Mouse (Mus musculus) spleen, adult 2 months (tissue): ENCODE measurements around the gene Ndufa6. TPM values are rescaled to one million over a fixed set of nuclear protein-coding genes. Genes with fewer than 3 reads are reported as not detected.
A peak's percentile ranks its signal among the peaks of the same experiment; 100 is the strongest.
"Not testable (repeated sequence)": the region's sequence is repeated elsewhere in the genome, so short reads cannot be mapped to it uniquely, and the experiment has no call there.

Experiments used
- DNase-seq, 2 experiments: peaks; one replicate each; pipeline versions ENCODE4 v3.0.0 to v3.0.0-alpha.2; 2012 to 2021; ENCODE audit warnings: low spot score in 2 of 2, low read depth in 1 of 2
- H3K27ac ChIP-seq: fragments of 200-500 bp; 2 replicates; pipeline ENCODE4 v1.5.1; 2012; ENCODE audit warnings: low read length, inconsistent platforms; ENCODE audit not compliant: insufficient read depth
- H3K27me3 ChIP-seq: fragments of 200-500 bp; 2 replicates; pipeline ENCODE4 v1.6.1; 2012; ENCODE audit warnings: mild to moderate bottlenecking, moderate library complexity, low read length, inconsistent platforms; ENCODE audit not compliant: control insufficient read depth, insufficient read depth
- H3K36me3 ChIP-seq: fragments of 200-500 bp; 2 replicates; pipeline ENCODE4 v1.6.1; 2012; ENCODE audit warnings: mild to moderate bottlenecking, low read length, inconsistent platforms; ENCODE audit not compliant: control insufficient read depth, insufficient read depth
- H3K4me1 ChIP-seq: fragments of 200-500 bp; 2 replicates; pipeline ENCODE4 v1.6.1; 2011; ENCODE audit warnings: inconsistent platforms; ENCODE audit not compliant: control insufficient read depth, insufficient read depth, insufficient read length
- H3K4me3 ChIP-seq: fragments of 200-500 bp; 2 replicates; pipeline ENCODE4 v1.5.1; 2011; ENCODE audit warnings: mild to moderate bottlenecking, inconsistent platforms; ENCODE audit not compliant: insufficient read depth, insufficient read length; ENCODE audit errors: extremely low read depth
- CTCF ChIP-seq: fragments of 200-500 bp; IDR thresholded peaks from 2 replicates; pipeline ENCODE4 v1.5.1; 2011; ENCODE audit warnings: mild to moderate bottlenecking, inconsistent platforms; ENCODE audit not compliant: insufficient read depth, insufficient read length, insufficient replicate concordance; ENCODE audit errors: extremely low read depth
- POLR2A ChIP-seq: fragments of 200-500 bp; IDR thresholded peaks from 2 replicates; pipeline ENCODE4 v1.6.1; 2011; ENCODE audit warnings: low read depth, low read length, inconsistent platforms
- WGBS: fragments of 180-500 bp; shearing (Covaris S2); methylation state at CpG from one replicate; pipeline ENCODE4 v1.1.7; 2018; 5-methylcytosine and 5-hydroxymethylcytosine counted together
- polyA plus RNA-seq: library from polyadenylated mRNA; depleted of rRNA; stranded (reverse); fragments of >200 nt; gene quantifications from 2 replicates; pipeline ENCODE4 v1.2.3, GENCODE M21; 2012; rRNA removed

Gene Ndufa6
- polyA plus RNA-seq = 95.8 and 162 TPM in 2 replicates

DNA sequence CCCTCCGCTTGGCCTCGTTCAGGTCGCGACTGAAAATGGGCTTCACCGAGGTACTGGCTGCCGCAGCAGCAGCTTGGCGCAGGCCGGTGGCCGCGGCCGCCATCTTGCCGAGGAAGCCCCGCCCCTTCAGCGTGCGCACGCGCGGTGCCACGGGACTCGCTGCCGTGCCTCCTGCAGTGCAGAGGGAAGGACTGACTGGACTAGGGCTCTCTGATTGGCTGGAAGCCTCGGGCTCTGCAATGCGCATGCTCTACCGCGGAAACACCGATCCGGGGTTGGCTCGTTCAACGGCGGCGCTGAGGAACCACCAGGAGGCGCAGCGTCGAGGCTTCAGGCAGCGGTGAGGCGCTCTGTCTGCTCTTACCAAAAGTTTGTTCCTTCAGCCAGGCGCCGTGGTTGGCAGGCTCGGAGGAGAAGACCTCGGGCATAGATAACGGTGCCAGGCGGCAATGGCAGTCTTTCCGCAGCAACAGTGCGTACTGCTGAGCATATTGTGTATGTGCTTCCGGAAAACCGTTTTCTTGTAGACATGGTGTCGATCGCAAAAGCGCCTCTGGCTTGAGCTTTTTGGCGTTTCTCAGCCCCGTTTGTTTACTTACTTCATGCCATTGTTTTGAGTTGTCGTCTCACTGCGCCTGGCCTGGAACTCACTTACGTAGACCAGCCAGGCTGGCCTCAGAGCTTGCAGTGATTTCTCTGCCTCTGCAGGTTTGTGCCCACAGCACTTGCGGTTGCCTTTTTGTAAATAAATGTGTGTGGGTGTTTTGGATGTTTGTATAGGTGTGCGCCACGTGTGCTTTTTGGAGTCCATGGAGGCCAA lies at the start of gene Ndufa6:
Gene Ndufa6 (minus strand): TSS at position 197 of the 820 bp plus-strand sequence.
- no peaks in the 10 kb centered on the region for H3K27me3 ChIP-seq
- TF ChIP-seq POLR2A (peak; percentile 94), CTCF (peak; percentile 93)
- H3K36me3 ChIP-seq = peaks cover 6% of the 10 kb centered on the region
- H3K4me3 ChIP-seq = peak within 1 kb of the TSS; percentile 85
- DNase-seq = peak; percentile 96 to 97
- H3K27ac ChIP-seq = peak within 1 kb of the TSS; percentile 86
- WGBS = 1% methylated on average over 57 of the region's 57 CpGs
- H3K4me1 ChIP-seq = peaks cover 6% of the 10 kb centered on the region; the same call in 1 of the 2 replicates

DNA sequence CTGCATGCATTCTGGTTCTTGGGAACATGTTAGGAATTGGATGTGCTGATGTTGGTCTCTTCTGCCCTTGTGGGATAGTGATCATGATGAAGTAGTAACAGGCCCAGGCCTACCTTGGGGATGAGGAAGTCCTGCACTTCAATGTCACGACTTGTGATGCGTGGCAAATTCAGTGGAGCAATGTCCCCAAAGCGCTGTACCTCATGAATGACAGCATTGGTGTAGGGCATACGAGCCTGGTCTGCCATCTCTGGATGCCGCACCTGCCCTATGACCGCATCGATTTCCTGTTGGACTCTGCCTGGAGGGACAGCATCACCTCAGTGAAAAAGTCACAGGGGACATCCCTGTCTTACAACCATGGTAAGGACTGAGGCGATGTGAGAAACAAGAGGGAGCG lies 49.5 kb upstream of the Ndufa6 start:
- H3K4me1 ChIP-seq = no peaks in the 10 kb centered on the region
- WGBS = 88% methylated on average over 9 of the region's 9 CpGs
- H3K36me3 ChIP-seq = no peaks in the 10 kb centered on the region
- no peaks in the 10 kb centered on the region for H3K27me3 ChIP-seq
- no peak for DNase-seq
- TF ChIP-seq CTCF (no peak), POLR2A (no peak)
- H3K4me3 ChIP-seq = no peak overlapping the region
- H3K27ac ChIP-seq = no peak overlapping the region

DNA sequence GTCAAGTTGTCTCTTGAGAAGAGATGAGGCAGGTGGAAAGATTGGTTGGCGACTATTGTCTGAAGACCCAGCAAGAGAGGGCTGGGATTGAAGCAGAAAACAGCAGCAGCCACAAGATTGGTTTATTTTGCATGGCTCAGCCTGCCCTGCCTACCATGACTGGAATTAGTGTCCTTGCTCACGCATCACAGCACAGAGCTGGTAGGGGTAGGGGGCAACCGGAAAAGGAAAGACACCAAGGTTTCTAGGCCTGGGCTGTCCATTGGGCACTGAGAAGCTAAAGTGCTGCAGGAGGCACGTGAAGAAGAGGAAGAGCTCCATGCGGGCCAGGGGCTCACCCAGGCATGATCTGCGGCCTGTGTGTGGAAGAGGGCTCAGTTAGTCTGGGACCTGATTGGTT lies 48.6 kb upstream of the Ndufa6 start:
- Histone ChIP-seq H3K36me3 (no peaks in the 10 kb centered on the region), H3K4me3 (no peak overlapping the region), H3K27me3 (no peaks in the 10 kb centered on the region), H3K27ac (no peak overlapping the region), H3K4me1 (no peaks in the 10 kb centered on the region)
- TF ChIP-seq CTCF = no peak
- TF ChIP-seq POLR2A = no peak
- no peak for DNase-seq
- 85% methylated on average over 6 of the region's 6 CpGs for WGBS

DNA sequence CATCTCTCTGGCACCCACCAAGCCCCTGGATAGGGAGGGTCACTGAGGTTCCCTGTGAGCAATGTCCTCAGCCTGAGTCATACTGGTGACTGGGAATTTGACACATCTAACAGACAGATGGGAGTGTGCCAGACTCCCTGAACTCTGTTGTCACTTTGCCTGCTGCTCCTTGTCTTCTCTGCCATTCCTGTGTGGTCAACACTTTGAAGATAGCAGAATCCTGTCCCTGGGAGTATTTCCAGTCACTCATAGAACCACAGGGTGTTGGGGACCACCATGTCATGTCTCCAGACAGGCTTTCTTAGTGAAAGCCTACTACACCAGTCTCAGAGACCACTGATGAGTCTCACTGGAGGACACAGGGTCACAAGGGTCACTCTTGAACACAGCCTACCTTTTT lies 48.0 kb upstream of the Ndufa6 start:
- no peak for TF ChIP-seq CTCF
- TF ChIP-seq POLR2A = no peak
- no peak overlapping the region for H3K27ac ChIP-seq
- no peak overlapping the region for H3K4me3 ChIP-seq
- no peaks in the 10 kb centered on the region for H3K36me3 ChIP-seq
- H3K4me1 ChIP-seq = no peaks in the 10 kb centered on the region
- no peak for DNase-seq
- H3K27me3 ChIP-seq = no peaks in the 10 kb centered on the region

DNA sequence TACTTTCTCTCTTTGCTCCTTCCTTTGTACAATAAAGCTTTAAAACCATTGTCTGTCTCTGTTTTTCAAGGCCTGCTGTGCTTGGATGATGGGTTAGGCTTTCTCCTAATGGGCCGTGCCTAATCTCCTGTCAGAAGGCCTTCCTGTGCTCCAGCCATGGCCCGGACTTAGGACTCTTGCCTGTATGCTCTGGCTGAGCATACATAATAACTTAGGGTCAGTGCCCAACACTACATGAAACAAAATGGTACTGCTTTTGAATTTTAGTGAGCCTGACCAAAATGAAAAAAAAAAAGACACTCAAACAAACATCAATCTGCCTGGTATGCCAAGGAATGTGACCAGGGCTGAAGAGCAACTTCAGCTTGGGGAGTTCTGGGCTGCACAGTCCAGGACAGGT lies 47.4 kb upstream of the Ndufa6 start:
- TF ChIP-seq CTCF (no peak), POLR2A (no peak)
- Histone ChIP-seq H3K4me1 (no peaks in the 10 kb centered on the region), H3K27me3 (no peaks in the 10 kb centered on the region), H3K36me3 (no peaks in the 10 kb centered on the region), H3K4me3 (no peak overlapping the region), H3K27ac (no peak overlapping the region)
- no peak for DNase-seq
- WGBS = 74% methylated on average over 2 of the region's 2 CpGs

DNA sequence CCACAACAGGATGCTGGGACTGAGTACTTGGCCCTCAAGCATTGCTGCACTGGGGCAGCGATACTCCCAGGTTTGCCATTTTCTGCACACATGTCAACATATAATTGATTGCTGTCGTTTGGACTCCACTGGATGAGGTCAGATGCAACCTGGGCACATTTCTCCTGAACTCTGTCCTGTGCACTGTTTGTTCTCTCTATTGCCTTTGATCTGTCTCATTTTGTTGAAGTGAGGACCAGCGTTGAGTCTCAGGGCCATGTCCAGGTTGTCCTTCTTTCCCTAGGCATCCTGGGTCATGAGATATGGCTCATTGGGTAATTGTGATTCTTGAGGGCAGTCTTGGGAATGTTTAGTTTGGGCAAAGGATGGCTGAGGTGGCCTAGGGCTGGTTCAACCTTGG lies 41.8 kb upstream of the Ndufa6 start:
- H3K4me1 ChIP-seq, H3K4me3 ChIP-seq, H3K27ac ChIP-seq, H3K27me3 ChIP-seq, DNase-seq, H3K36me3 ChIP-seq: not testable (repeated sequence)
- 86% methylated on average over 3 of the region's 3 CpGs for WGBS

DNA sequence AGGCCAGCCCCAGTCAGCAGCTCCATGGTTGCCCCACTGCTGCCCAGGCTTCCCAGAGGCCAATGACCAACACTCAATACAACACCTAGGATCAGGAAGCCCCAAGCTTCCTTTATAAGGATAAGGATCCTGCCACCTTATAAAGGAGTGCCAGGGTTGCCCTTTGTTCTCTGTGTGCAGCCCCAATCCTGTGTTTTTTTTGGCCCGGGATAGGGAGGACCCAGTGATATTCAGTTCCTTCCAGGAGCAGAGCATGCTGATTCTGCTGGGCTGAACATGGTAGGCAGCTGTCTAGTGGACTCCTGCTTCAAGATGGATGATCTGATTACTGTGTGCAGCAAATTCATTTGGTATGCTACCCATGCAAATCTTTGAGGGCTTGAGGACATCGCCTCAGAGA lies 39.8 kb upstream of the Ndufa6 start, which contains the start of gene Cyp2d11:
Gene Cyp2d11 (minus strand): TSS at position 101 of the 400 bp plus-strand sequence.
- H3K4me1 ChIP-seq, DNase-seq, H3K4me3 ChIP-seq, H3K36me3 ChIP-seq, H3K27me3 ChIP-seq, H3K27ac ChIP-seq: not testable (repeated sequence)
- WGBS = 86% methylated on average over 2 of the region's 2 CpGs

DNA sequence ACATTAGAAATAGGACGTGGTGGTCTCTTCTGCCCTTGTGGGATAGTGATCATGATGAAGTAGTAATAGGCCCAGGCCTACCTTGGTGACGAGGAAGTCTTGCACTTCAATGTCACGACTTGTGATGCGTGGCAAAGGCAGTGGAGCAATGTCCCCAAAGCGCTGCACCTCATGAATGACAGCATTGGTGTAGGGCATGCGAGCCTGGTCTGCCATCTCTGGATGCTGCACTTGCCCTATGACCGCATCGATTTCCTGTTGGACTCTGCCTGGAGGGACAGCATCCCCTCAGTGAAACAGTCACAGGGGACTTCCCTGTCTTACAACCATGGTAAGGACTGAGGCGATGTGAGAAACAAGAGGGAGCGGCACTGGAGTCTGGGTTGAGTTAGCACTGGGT lies 35.8 kb upstream of the Ndufa6 start:
- not testable (repeated sequence) for H3K36me3 ChIP-seq, H3K27me3 ChIP-seq, H3K4me1 ChIP-seq, H3K27ac ChIP-seq, H3K4me3 ChIP-seq, DNase-seq
- 91% methylated on average over 10 of the region's 10 CpGs for WGBS
